Mouse (Mus musculus) hindbrain, embryonic 14.5 days (tissue): ENCODE results near the gene Gdpd4. TPM values are rescaled to one million over a fixed set of nuclear protein-coding genes. Genes with fewer than 3 reads are reported as not detected.
A peak's percentile ranks its signal among the peaks of the same experiment; 100 is the strongest.

Experiments
- ATAC-seq: fragments of 200-750 bp; cut with Nextera tagmentation; 2 replicates; pipeline ENCODE4 v1.8.0; 2017; ENCODE audit warnings: moderate number of reproducible peaks, mild to moderate bottlenecking, moderate TSS enrichment, moderate library complexity; ENCODE audit not compliant: low FRiP score
- DNase-seq: peaks from one replicate; pipeline ENCODE4 v3.0.0-alpha.2; 2015; ENCODE audit warnings: low spot score
- H3K27ac ChIP-seq: fragments of 300-500 bp; sonication (generic); 2 replicates; pipeline ENCODE4 v1.5.1; 2014; ENCODE audit warnings: mild to moderate bottlenecking, moderate library complexity
- H3K27me3 ChIP-seq: fragments of 300-500 bp; sonication (generic); 2 replicates; pipeline ENCODE4 v1.6.1; 2014; ENCODE audit warnings: mild to moderate bottlenecking, low read length, mixed read lengths; ENCODE audit not compliant: control insufficient read depth, insufficient read depth
- H3K36me3 ChIP-seq: fragments of 300-500 bp; sonication (generic); replicated peaks from 2 replicates; pipeline ENCODE4 v1.6.1; 2014; ENCODE audit not compliant: control insufficient read depth, insufficient read depth
- H3K4me1 ChIP-seq: fragments of 300-500 bp; sonication (generic); replicated peaks from 2 replicates; pipeline ENCODE4 v1.6.1; 2014; ENCODE audit warnings: antibody characterized with exemption, low read length, mixed read lengths; ENCODE audit not compliant: control insufficient read depth, insufficient read depth
- H3K4me2 ChIP-seq: fragments of 300-500 bp; sonication (generic); replicated peaks from 2 replicates; pipeline ENCODE4 v1.6.1; 2014; ENCODE audit warnings: mild to moderate bottlenecking, moderate library complexity
- H3K4me3 ChIP-seq: fragments of 300-500 bp; sonication (generic); replicated peaks from 2 replicates; pipeline ENCODE4 v1.5.1; 2014; ENCODE audit warnings: mild to moderate bottlenecking, low read length
- H3K9ac ChIP-seq: fragments of 300-500 bp; sonication (generic); 2 replicates; pipeline ENCODE4 v1.6.1; 2014
- H3K9me3 ChIP-seq: fragments of 300-500 bp; sonication (generic); 2 replicates; pipeline ENCODE4 v1.6.1; 2016; ENCODE audit warnings: low read length; ENCODE audit not compliant: control insufficient read depth
- WGBS: fragments of 180-500 bp; shearing (Covaris S2); extraction: QIAGEN DNeasy Blood & Tissue Kit; methylation state at CpG from one replicate; pipeline ENCODE4 v1.1.7; 2014; 5-methylcytosine and 5-hydroxymethylcytosine counted together
- polyA plus RNA-seq: library from polyadenylated mRNA; unstranded; fragments of >200 nt; fragmentation: Nextera tagmentation; extraction: Ambion mirVana; gene quantifications from 2 replicates; pipeline ENCODE4 v1.2.1, GENCODE M21; 2014

Gene Gdpd4
- polyA plus RNA-seq, 1 experiment from 2014 or later: not detected

DNA sequence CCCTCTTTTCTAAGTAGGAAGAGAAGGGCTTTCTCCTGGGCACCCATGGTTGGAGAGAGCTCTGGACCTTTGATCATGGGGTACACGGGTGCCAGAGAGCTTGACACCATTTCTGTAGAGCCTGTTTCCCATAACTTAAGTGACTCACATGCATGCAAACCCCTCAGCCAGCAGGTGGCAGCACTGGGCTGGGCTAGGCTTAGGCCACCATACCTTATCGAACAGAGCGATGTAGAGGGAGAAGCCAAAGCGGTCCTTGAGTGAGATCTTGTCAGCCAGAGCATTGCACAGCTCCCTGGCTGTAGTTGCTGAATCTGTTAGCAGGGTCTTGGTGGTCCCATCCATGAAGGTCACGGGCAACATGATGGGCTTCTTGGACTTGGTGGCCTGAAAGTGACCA lies 151.9 kb downstream of the Gdpd4 start:
- peaks cover 13% of the 10 kb centered on the region; the same call in 1 of the 2 replicates for H3K36me3 ChIP-seq
- ATAC-seq (peak; percentile 71; the same call in 1 of the 2 replicates), DNase-seq (peak; percentile 90)
- no peak overlapping the region for H3K4me3 ChIP-seq
- 26% methylated on average over 5 of the region's 5 CpGs for WGBS
- H3K27ac ChIP-seq: no peak overlapping the region
- no peaks in the 10 kb centered on the region for H3K9me3 ChIP-seq
- H3K4me2 ChIP-seq: no peak overlapping the region
- no peaks in the 10 kb centered on the region for H3K27me3 ChIP-seq
- H3K4me1 ChIP-seq: no peaks in the 10 kb centered on the region
- no peak overlapping the region for H3K9ac ChIP-seq

DNA sequence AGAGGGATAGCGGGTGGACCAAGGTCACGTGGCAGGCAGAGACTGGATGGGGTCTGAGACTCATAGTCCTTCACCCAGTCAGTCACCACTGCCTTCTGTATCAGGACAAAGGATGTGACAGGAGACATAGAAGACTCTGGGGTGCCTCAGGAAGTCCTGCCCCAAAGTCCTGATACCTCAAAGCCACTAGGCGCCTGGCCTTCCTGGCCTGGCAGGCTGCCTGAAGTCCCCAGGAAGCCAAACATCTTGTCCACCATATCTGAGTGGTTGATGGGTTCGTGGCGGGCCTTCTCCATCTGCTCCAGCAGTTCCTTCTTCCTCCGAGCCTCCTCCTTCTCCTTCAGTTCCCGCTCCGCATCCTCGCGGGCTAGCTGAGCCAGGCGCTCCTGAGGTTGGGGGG lies 157.7 kb downstream of the Gdpd4 start:
- H3K4me2 ChIP-seq: no peak overlapping the region
- no peak for ATAC-seq
- H3K4me1 ChIP-seq: no peaks in the 10 kb centered on the region
- H3K9ac ChIP-seq: no peak overlapping the region
- no peak overlapping the region for H3K27ac ChIP-seq
- no peaks in the 10 kb centered on the region for H3K27me3 ChIP-seq
- H3K9me3 ChIP-seq: no peaks in the 10 kb centered on the region
- H3K4me3 ChIP-seq: no peak overlapping the region
- DNase-seq: no peak
- WGBS: 93% methylated on average over 11 of the region's 11 CpGs
- H3K36me3 ChIP-seq: peaks cover 33% of the 10 kb centered on the region

DNA sequence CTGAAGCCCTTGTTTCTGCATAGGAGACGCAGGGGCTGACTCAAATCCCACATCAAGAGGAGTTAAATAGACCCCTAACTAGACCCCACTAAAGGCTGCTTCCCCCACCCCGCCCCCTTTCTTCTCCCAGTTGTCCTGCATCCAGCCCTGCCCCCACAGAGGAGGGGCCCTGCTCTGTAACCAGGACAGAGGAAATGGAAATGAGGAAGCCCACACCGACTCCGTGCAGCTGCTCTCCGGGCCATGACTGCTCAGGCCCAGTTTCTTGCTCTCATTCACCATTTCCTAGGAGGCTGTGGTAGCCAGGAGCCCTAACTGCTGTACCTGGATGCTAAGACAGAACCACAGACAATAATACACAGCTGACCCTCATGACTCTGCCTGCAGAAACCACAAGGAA lies 162.6 kb downstream of the Gdpd4 start:
- DNase-seq (no peak), ATAC-seq (0 out of 2 replicates have a peak, but pooled peaks have one; percentile 43)
- WGBS: 5% methylated on average over 5 of the region's 5 CpGs
- H3K27me3 ChIP-seq: no peaks in the 10 kb centered on the region
- no peak overlapping the region for H3K4me2 ChIP-seq
- 0 out of 2 replicates have a peak overlapping the region, but pooled peaks have one; percentile 26 for H3K9ac ChIP-seq
- no peak overlapping the region for H3K4me3 ChIP-seq
- peaks cover 6% of the 10 kb centered on the region; the same call in 1 of the 2 replicates for H3K4me1 ChIP-seq
- no peak overlapping the region for H3K27ac ChIP-seq
- peaks cover 19% of the 10 kb centered on the region for H3K36me3 ChIP-seq
- H3K9me3 ChIP-seq: no peaks in the 10 kb centered on the region

DNA sequence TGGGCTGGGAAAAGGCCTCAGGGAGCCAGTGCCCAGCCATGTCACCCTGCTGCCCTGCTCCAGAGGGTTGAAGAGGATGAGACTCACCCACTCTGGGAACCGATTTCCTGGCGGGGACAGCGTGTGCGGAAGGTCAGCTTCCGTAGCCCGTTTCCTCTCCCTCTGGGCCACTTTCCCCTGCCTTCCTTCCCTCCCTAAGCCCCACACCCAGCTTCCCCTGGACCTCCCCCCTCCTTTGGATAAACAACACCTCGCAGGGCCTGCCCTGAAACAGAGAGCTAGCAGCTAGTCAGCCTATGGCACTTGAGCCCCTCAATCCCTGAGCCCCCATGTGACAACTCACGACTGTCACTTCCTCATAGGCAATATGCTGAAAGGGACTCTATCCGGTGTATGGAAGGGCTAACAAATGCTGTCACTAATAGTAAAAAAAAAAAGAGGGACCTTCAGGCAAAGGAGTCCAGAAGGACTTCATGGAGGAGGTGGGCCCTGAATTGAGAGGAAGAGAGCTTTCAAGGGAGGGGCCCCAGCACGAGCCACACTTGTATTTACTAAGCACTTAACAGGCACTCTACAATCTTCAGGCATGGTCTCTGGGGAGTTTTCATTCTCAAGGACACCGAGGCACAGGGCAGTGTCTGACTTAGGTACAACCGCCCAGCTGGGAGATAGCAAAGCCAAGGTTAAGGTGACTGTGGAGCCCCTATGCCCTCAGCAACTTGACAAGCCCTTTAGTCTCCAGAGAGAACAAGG lies 165.0 kb downstream of the Gdpd4 start:
- H3K9ac ChIP-seq: no peak overlapping the region
- H3K36me3 ChIP-seq: peaks cover 5% of the 10 kb centered on the region
- H3K4me1 ChIP-seq: peaks cover 6% of the 10 kb centered on the region; the same call in 1 of the 2 replicates
- no peak overlapping the region for H3K4me3 ChIP-seq
- H3K27ac ChIP-seq: no peak overlapping the region
- ATAC-seq (no peak), DNase-seq (no peak)
- no peaks in the 10 kb centered on the region for H3K27me3 ChIP-seq
- H3K4me2 ChIP-seq: no peak overlapping the region
- no peaks in the 10 kb centered on the region for H3K9me3 ChIP-seq
- WGBS: 64% methylated on average over 12 of the region's 12 CpGs

DNA sequence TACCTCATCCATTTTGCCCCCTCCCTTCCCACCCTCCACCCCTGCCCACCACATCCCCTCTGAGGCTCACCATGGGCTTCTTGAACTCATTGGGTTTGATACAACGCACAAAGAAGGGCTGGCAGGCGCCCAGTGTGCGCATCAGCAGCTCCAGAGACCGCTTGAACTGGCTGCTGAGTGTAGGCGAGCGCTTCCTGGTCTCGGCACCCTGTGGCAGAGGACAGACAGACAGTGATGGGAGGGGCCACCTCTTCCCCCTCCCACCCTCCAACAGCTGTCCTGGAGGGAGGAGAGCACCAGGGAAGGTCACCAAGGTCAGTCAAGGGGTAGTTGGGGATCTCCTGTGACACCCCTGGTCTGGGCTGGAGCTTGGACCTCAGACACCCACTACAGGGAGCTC lies 165.6 kb downstream of the Gdpd4 start:
- WGBS: 70% methylated on average over 7 of the region's 7 CpGs
- Histone ChIP-seq H3K4me1 (peaks cover 6% of the 10 kb centered on the region; the same call in 1 of the 2 replicates), H3K36me3 (peaks cover 5% of the 10 kb centered on the region), H3K27ac (no peak overlapping the region), H3K4me3 (no peak overlapping the region), H3K27me3 (no peaks in the 10 kb centered on the region), H3K9me3 (no peaks in the 10 kb centered on the region), H3K9ac (no peak overlapping the region), H3K4me2 (no peak overlapping the region)
- DNase-seq (no peak), ATAC-seq (no peak)

DNA sequence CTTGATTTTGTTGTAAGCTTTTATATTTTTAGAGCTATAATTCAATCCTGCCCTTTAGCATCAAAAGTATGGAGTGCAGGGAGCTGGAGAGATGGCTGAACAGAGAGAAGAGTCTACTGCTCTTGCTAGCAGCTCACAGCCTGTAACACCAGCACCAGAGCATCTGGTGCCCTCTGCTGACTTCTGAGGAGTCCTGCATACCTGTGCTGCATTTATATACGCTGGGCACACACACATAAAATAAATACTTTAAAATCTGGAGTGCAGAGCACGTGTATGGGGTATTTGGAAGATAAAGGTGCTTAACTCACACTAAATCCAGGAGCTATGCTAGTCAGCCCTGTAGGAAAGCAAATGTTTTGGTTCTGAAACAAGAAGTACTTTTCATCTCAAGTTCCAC lies 166.6 kb downstream of the Gdpd4 start:
- Histone ChIP-seq H3K4me2 (no peak overlapping the region), H3K4me1 (peaks cover 6% of the 10 kb centered on the region; the same call in 1 of the 2 replicates), H3K9me3 (no peaks in the 10 kb centered on the region), H3K9ac (no peak overlapping the region), H3K36me3 (0 out of 2 replicates have a peak, but pooled peaks cover 4% of the 10 kb centered on the region), H3K4me3 (no peak overlapping the region), H3K27me3 (no peaks in the 10 kb centered on the region), H3K27ac (no peak overlapping the region)
- ATAC-seq: no peak
- peak; percentile 27 for DNase-seq
- WGBS: 57% methylated on average over 2 of the region's 2 CpGs

DNA sequence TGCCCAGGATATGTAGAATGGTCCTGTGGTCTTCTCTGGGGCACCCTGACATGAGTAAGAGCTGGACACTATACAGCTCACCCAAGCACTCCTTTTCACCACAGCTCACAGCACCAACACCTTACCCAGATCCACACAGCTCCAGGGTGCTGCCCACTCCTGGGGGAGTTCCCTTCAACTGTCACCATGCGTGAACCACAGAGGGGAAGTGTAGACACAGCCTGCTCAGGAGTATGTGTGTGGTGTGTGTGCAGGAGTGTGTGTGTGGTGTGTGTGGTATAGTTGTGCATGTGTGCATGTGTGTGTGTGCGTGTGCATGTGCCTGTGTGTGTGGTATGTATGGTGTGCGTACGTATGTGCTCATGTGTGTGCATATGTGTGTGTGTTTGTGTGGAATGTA lies 176.1 kb downstream of the Gdpd4 start:
- DNase-seq: no peak
- H3K4me2 ChIP-seq: no peak overlapping the region
- no peaks in the 10 kb centered on the region for H3K9me3 ChIP-seq
- ATAC-seq: no peak
- H3K27ac ChIP-seq: no peak overlapping the region
- no peak overlapping the region for H3K9ac ChIP-seq
- over 99% methylated on average over 4 of the region's 4 CpGs for WGBS
- H3K4me1 ChIP-seq: no peaks in the 10 kb centered on the region
- peaks cover 25% of the 10 kb centered on the region for H3K36me3 ChIP-seq
- H3K4me3 ChIP-seq: no peak overlapping the region
- H3K27me3 ChIP-seq: no peaks in the 10 kb centered on the region

DNA sequence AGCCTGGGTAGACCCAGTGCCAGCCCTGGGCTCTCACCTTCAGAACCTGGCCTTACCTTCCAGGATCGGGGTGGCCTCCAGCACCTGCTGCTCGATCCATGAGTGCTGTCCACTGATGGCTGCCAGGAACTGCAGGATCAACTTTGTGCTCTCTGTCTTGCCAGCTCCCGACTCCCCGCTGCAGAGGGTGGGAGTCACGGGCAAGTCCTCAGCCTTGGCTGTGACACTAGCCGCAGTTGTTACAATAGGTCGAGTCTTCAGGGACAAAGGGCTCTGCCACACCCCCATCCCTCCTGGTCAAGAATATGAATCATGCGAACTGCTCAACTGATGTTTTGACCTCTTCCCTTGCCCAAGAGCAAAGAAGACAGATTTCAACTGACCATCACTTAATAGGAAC lies 177.8 kb downstream of the Gdpd4 start:
- no peak overlapping the region for H3K9ac ChIP-seq
- H3K4me1 ChIP-seq: peaks cover 6% of the 10 kb centered on the region
- H3K4me3 ChIP-seq: no peak overlapping the region
- 93% methylated on average over 8 of the region's 8 CpGs for WGBS
- H3K27ac ChIP-seq: no peak overlapping the region
- H3K9me3 ChIP-seq: no peaks in the 10 kb centered on the region
- H3K36me3 ChIP-seq: peaks cover 18% of the 10 kb centered on the region
- ATAC-seq: no peak
- no peaks in the 10 kb centered on the region for H3K27me3 ChIP-seq
- DNase-seq: no peak
- no peak overlapping the region for H3K4me2 ChIP-seq
